Mouse (Mus musculus) lung, postnatal 0 days (tissue): ENCODE results near the gene Arhgef11.

ENCODE experiments used
- CTCF ChIP-seq: IDR thresholded peaks from 2 replicates; pipeline ENCODE4 v1.5.1; 2016; ENCODE audit warnings: antibody characterized with exemption, mild to moderate bottlenecking
- EP300 ChIP-seq: IDR thresholded peaks from 2 replicates; pipeline ENCODE4 v1.6.1; 2016; ENCODE audit warnings: antibody characterized with exemption, mild to moderate bottlenecking, control low read depth

DNA sequence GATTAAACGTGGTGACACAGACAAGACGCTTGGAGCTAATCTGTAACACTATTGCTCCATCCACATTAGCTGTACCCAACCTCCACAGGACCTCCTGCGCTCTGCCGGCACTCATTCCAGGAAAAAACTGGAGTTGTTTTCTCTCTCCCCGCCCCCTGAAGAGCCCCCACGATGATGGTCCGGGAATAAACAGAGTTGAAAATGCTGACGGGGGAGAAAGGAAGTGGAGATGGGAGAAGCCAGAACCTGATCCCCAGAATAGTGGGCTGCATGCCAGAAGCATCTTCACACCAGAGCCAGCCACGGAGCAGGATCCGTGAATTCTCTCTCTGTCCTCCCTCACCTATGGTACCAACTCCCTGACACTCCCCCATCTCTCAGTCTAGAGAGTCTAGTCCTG is 147.1 kb downstream of the Arhgef11 start:
- TF ChIP-seq CTCF (no peak), EP300 (no peak)
